Mouse (Mus musculus) testis, adult 2 months (tissue): ENCODE data around the gene Wipf1.

Experiments
- CTCF ChIP-seq: fragments of 200-500 bp; IDR thresholded peaks from 2 replicates; pipeline ENCODE4 v1.5.1; 2012; ENCODE audit warnings: low read depth, mild to moderate bottlenecking, inconsistent platforms, low read length, moderate library complexity; ENCODE audit not compliant: control insufficient read depth, insufficient read depth, insufficient replicate concordance
- POLR2A ChIP-seq: fragments of 200-500 bp; IDR thresholded peaks from 2 replicates; pipeline ENCODE4 v1.6.1; 2012; ENCODE audit warnings: low read depth, mild to moderate bottlenecking, inconsistent platforms, low read length, moderate library complexity; ENCODE audit not compliant: control insufficient read depth

DNA sequence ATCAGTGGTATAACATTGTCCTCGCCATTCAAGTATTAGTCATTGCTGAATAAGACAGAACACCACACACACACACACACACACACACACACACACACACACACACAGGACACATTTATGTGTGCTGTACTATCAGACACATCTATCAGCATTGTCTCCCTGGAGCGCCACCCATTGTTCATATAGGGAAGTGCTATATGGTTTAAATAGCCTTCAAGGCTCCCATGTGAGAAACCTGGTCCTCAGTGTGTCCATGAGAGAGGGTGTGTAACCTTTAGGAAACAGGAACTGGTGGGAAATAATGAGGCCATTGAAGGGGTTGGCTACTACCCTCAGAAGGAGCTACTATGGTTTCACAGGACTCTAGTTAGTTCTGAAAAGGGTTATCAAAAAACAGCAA, 87.5 kb downstream of the Wipf1 start:
- TF ChIP-seq CTCF (no peak), POLR2A (no peak)
